Mouse (Mus musculus) thymus, postnatal 14 days (tissue): ENCODE results near the gene Itih4.
A peak's percentile ranks its signal among the peaks of the same experiment; 100 is the strongest.

ENCODE experiments used
- DNase-seq: peaks from one replicate; pipeline ENCODE4 v3.0.0; 2021

Gene Itih4

GRCm38 (mm10) chr14:30886204-30886603, at the start of gene Itih4:
Gene Itih4 (plus strand): TSS chr14:30886476.
- DNase-seq, result no peak

GRCm38 (mm10) chr14:30837416-30837996, 48.8 kb upstream of the Itih4 start:
- DNase-seq, result no peak

GRCm38 (mm10) chr14:30843701-30844100, 42.6 kb upstream of the Itih4 start:
- no peak for DNase-seq

GRCm38 (mm10) chr14:30850504-30850903, 35.8 kb upstream of the Itih4 start:
- no peak for DNase-seq

GRCm38 (mm10) chr14:30852325-30852724, 34.0 kb upstream of the Itih4 start:
- no peak for DNase-seq

GRCm38 (mm10) chr14:30855316-30855715, 31.0 kb upstream of the Itih4 start:
- no peak for DNase-seq

- DNase-seq, result no peak
These were observed 29.3 kb upstream of the Itih4 start for GRCm38 (mm10) chr14:30856885-30857507.

- peak; percentile 16 for DNase-seq
These were observed 28.3 kb upstream of the Itih4 start for GRCm38 (mm10) chr14:30857990-30858389.

GRCm38 (mm10) chr14:30861421-30862125, 24.7 kb upstream of the Itih4 start:
- no peak for DNase-seq

- DNase-seq, result no peak
These were observed 23.9 kb upstream of the Itih4 start for GRCm38 (mm10) chr14:30862368-30862767.

GRCm38 (mm10) chr14:30865311-30865710, 21.0 kb upstream of the Itih4 start:
- no peak for DNase-seq

- DNase-seq, result peak; percentile 65
These were observed 19.2 kb upstream of the Itih4 start for GRCm38 (mm10) chr14:30867042-30867441.

- no peak for DNase-seq
These were observed 17.4 kb upstream of the Itih4 start for GRCm38 (mm10) chr14:30868826-30869225.

- DNase-seq, result no peak
These were observed 16.9 kb upstream of the Itih4 start for GRCm38 (mm10) chr14:30869391-30869801.

- DNase-seq, result no peak
These were observed 15.8 kb upstream of the Itih4 start for GRCm38 (mm10) chr14:30870206-30871147.

- no peak for DNase-seq
These were observed 12.1 kb upstream of the Itih4 start for GRCm38 (mm10) chr14:30874095-30874700.

GRCm38 (mm10) chr14:30875130-30875865, 11.0 kb upstream of the Itih4 start:
- DNase-seq, result no peak

- DNase-seq, result no peak
These were observed 10.3 kb upstream of the Itih4 start for GRCm38 (mm10) chr14:30875955-30876354.

GRCm38 (mm10) chr14:30876451-30876850, 9.8 kb upstream of the Itih4 start:
- DNase-seq, result no peak

GRCm38 (mm10) chr14:30877827-30878226, 8.4 kb upstream of the Itih4 start:
- DNase-seq, result no peak

GRCm38 (mm10) chr14:30878958-30879571, 7.2 kb upstream of the Itih4 start, which contains the start of gene Mustn1:
Gene Mustn1 (plus strand): TSS chr14:30879200.
- DNase-seq, result no peak
